Mouse (Mus musculus) cerebellum, postnatal 4 days (tissue): ENCODE data around the gene Cfap97d1.

Experiments
- DNase-seq, 2 experiments: peaks; one replicate each; pipeline ENCODE4 v3.0.0; 2022; ENCODE audit warnings: low spot score in 2 of 2, mixed read lengths in 1 of 2

Gene Cfap97d1

DNA sequence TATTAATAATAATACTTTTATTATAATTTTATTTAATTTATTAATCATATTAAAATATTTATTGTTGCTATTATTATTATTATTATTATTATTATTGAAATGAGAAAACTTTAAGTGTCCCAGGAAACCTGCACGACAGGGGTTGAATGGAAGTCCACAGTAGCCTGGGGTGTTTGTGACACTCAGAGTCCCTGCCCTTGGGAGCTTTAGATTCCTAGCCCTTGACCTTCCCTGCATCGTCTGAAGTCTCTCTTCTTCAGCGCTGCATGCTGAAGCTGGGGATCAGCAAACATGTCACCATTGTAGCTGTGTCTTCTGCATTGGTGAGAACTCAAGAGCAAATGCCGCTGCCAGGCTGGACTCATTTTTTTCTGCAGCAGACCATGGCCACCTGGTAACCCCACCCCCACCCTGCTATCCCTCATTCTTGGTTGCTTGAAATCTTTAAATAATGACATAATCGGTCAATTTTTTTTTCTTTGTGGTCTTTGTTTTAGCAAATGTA lies 51.4 kb downstream of the Cfap97d1 start:
- DNase-seq = no peak

DNA sequence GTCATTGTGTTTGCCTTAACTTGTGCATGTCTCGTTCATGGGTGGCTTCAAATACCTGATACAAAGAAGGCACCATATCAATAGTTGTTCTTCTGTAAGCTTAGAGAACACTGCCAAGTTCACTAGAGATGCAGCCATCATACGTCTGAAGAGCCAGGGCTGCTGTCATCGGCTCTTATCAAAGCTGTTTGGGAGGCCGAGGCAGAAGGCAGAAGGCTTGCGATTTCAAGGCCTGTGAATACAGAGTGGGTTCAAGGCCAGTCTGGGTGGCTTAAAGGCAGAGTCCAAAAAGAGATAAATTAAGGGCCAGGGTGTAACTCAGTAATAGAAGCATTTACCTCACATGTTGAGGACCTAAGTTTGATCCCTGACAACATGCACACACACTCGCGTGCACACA lies 52.3 kb downstream of the Cfap97d1 start:
- DNase-seq = no peak

DNA sequence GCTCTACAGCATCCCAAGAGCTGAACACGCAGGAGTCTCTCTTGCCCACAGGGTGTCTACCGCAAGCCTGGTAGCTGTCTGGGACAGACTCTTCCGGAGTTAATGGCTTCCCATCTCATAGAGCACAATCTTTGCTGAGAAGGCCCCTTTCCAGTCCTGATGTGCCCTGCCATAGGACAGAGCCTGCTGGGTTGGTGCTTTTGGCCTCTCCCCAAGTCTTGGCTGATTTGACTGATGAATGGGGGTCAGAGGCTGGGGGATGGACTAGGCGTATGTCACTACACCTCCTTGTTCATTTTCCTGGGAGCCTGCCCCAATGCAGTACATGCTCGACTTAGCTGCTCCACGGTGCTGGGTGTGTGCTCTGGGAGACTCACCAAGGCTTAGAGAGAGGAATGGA lies 53.7 kb downstream of the Cfap97d1 start:
- DNase-seq = no peak

DNA sequence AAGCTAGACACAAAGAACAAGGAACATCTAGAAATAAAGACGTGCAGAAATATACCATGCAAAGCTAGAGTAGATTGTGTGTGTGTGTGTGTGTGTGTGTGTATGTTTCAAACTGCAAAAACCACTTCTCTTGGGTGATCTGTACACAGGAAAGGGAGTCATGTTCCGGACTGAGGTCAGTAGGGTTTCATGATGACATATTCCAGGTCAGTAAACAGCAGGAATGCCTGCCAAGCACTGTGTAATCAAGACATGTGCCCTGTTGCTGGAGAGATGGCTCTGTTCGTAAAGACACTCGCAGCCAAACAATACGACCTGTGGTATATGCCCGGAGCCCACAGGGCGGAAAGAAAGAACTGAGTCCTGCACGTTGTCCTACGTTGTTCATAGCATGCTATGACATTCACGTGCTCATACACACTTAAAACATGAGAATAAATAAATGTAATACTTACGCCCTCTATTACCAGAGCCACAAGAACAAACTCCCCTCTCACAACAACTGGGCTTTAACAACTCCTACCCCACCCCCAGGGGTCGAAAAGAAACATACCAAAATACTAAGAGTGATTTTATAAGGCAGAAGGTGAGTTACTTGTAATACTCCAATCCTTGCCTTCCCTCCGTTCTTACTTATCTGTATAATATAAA lies 55.5 kb downstream of the Cfap97d1 start:
- DNase-seq = no peak

DNA sequence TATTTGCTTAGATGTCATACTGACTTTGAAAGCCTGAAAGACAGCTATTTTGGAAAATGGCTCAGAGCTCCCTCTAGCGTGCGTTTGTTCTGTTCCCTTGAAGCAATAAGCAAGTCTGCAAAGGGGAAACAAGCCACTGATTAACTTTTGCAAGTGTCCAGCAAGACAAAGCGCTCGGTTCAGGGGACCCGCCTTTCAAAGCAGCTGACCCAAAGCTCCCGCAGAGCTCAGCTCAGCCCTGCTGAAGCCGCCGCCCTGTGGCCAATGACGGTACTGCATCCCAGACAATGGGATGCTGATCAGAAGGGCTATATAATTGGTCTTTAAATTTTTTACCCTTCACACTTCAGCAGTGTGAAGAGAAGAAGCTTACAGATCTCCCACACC lies 56.1 kb downstream of the Cfap97d1 start:
- peak; percentile 75 to 94 for DNase-seq

DNA sequence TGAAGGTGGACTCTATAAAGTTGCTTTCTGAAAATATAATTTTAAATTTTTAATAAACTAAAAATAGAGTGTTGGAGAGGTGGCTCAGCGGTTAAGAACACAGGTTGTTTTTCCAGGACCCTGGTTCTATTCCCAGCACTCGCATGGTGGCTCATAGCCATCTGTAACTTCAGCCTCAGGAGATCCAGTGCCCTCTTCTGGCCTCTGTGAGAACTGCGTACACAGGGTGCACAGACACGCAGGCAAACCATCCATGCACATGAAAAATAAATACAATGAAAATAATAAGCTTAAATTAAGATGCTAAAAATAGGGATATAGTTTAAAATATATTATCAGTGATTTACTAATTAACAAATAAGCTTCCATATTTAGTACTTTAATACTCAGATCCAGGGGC lies 56.6 kb downstream of the Cfap97d1 start:
- no peak for DNase-seq

DNA sequence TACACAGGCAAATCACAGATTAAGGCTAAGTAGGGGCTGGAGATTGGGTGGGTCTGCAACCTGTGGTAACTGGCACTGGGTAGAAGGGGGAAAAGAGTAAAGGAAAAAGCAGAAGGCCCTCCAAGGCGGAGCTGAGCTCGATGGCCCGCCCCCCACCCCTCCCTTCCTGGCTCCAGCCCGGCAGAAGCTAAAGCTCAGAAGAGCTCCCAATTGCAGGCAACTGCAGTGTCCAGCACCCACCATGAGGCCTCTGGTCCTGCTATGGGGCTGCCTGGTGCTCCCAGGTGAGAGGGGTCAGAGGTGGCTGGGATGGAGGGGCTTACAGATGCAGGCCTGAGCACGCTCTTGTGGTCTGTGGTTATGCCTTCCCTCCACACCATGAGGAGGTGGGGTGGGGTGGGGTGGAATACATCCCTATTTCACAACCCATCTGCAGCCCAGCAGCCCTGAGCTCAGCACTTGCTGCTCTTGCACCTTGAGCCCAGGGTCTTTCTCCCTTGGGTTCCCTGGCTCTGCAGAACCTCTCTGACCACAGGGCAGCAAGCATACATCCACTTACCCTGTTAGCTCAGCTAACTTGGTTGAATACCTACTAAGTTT lies 57.4 kb downstream of the Cfap97d1 start, which contains the start of gene Cd300lg:
Cd300lg (plus strand) TSS at position 160 of the 600 bp plus-strand sequence.
- no peak for DNase-seq
